Mouse (Mus musculus): ENCODE measurements around the gene Cpeb3. TPM values are rescaled to one million over a fixed set of nuclear protein-coding genes. Genes with fewer than 3 reads are reported as not detected.
A peak's percentile ranks its signal among the peaks of the same experiment; 100 is the strongest.
"Not testable (repeated sequence)": the region's sequence is repeated elsewhere in the genome, so short reads cannot be mapped to it uniquely, and the experiment has no call there.

Gene Cpeb3
- polyA plus RNA-seq, 1 experiment from 2014 or later = 10.1 TPM

- peaks cover 26% of the 10 kb centered on the region for H3K36me3 ChIP-seq (ENCODE audit: control insufficient read depth, insufficient read depth, low read length)
- H3K9me3 ChIP-seq (ENCODE audit: control insufficient read depth, low read length) = no peaks in the 10 kb centered on the region
- H3K4me1 ChIP-seq (ENCODE audit: control insufficient read depth, insufficient read depth, low read length) = peaks cover 17% of the 10 kb centered on the region
- H3K4me2 ChIP-seq (ENCODE audit: low read length) = no peak overlapping the region
- H3K27me3 ChIP-seq (ENCODE audit: control insufficient read depth, insufficient read depth, low read length) = no peaks in the 10 kb centered on the region
- WGBS = 98% methylated on average over 4 of the region's 4 CpGs
- no peak overlapping the region for H3K27ac ChIP-seq (replicated peaks; ENCODE audit: low read depth, low read length)
- no peak overlapping the region for H3K4me3 ChIP-seq (replicated peaks; ENCODE audit: low read depth, low read length)
- H3K9ac ChIP-seq (replicated peaks; ENCODE audit: low read length) = no peak overlapping the region
- no peak for DNase-seq
- no peak for ATAC-seq (ENCODE audit: low FRiP score, low TSS enrichment)
These were observed 2.1 kb upstream of the Cpeb3 start for GRCm38 (mm10) chr19:37210457-37210856.

GRCm38 (mm10) chr19:37209467-37210128 is 1.2 kb upstream of the Cpeb3 start:
- peaks cover 17% of the 10 kb centered on the region for H3K4me1 ChIP-seq (ENCODE audit: control insufficient read depth, insufficient read depth, low read length)
- peak; percentile 25 for DNase-seq
- H3K4me2 ChIP-seq (ENCODE audit: low read length) = peak overlapping the region; percentile 72
- ATAC-seq (ENCODE audit: low FRiP score, low TSS enrichment) = no peak
- no peak overlapping the region for H3K27ac ChIP-seq (replicated peaks; ENCODE audit: low read depth, low read length)
- peaks cover 26% of the 10 kb centered on the region for H3K36me3 ChIP-seq (ENCODE audit: control insufficient read depth, insufficient read depth, low read length)
- H3K27me3 ChIP-seq (ENCODE audit: control insufficient read depth, insufficient read depth, low read length) = no peaks in the 10 kb centered on the region
- no peak overlapping the region for H3K9ac ChIP-seq (replicated peaks; ENCODE audit: low read length)
- no peak overlapping the region; the same call in 1 of the 2 replicates for H3K4me3 ChIP-seq (replicated peaks; ENCODE audit: low read depth, low read length)
- 91% methylated on average over 8 of the region's 8 CpGs for WGBS
- H3K9me3 ChIP-seq (ENCODE audit: control insufficient read depth, low read length) = no peaks in the 10 kb centered on the region

- Histone ChIP-seq H3K27me3 (ENCODE audit: control insufficient read depth, insufficient read depth, low read length) (no peaks in the 10 kb centered on the region), H3K4me2 (ENCODE audit: low read length) (peak overlapping the region; percentile 72), H3K4me3 (replicated peaks; ENCODE audit: low read depth, low read length) (peak overlapping the region; percentile 98), H3K36me3 (ENCODE audit: control insufficient read depth, insufficient read depth, low read length) (peaks cover 26% of the 10 kb centered on the region), H3K9ac (replicated peaks; ENCODE audit: low read length) (peak overlapping the region; percentile 13; the same call in 1 of the 2 replicates), H3K27ac (replicated peaks; ENCODE audit: low read depth, low read length) (no peak overlapping the region), H3K9me3 (ENCODE audit: control insufficient read depth, low read length) (no peaks in the 10 kb centered on the region), H3K4me1 (ENCODE audit: control insufficient read depth, insufficient read depth, low read length) (peaks cover 17% of the 10 kb centered on the region)
- DNase-seq (no peak), ATAC-seq (ENCODE audit: low FRiP score, low TSS enrichment) (no peak)
- 81% methylated on average over 7 of the region's 7 CpGs for WGBS
These were observed 585 bp upstream of the Cpeb3 start for GRCm38 (mm10) chr19:37208986-37209385.

GRCm38 (mm10) chr19:37207303-37208175 is 862 bp downstream of the Cpeb3 start, which contains the start of gene March5:
March5 (plus strand) TSS chr19:37207543.
- H3K4me2 ChIP-seq (ENCODE audit: low read length) = peak within 1 kb of the TSS; percentile 72
- ATAC-seq (ENCODE audit: low FRiP score, low TSS enrichment) (peak; percentile 98), DNase-seq (peak; percentile 93)
- peaks cover 17% of the 10 kb centered on the region for H3K4me1 ChIP-seq (ENCODE audit: control insufficient read depth, insufficient read depth, low read length)
- peaks cover 21% of the 10 kb centered on the region for H3K36me3 ChIP-seq (ENCODE audit: control insufficient read depth, insufficient read depth, low read length)
- WGBS = 0% methylated on average over 89 of the region's 94 CpGs
- peak within 1 kb of the TSS; percentile 98 for H3K4me3 ChIP-seq (replicated peaks; ENCODE audit: low read depth, low read length)
- peak within 1 kb of the TSS; percentile 80 for H3K27ac ChIP-seq (replicated peaks; ENCODE audit: low read depth, low read length)
- H3K27me3 ChIP-seq (ENCODE audit: control insufficient read depth, insufficient read depth, low read length) = no peaks in the 10 kb centered on the region
- H3K9ac ChIP-seq (replicated peaks; ENCODE audit: low read length) = peak within 1 kb of the TSS; percentile 97
- no peaks in the 10 kb centered on the region for H3K9me3 ChIP-seq (ENCODE audit: control insufficient read depth, low read length)

- Histone ChIP-seq H3K4me1 (ENCODE audit: control insufficient read depth, insufficient read depth, low read length) (peaks cover 17% of the 10 kb centered on the region), H3K9me3 (ENCODE audit: control insufficient read depth, low read length) (no peaks in the 10 kb centered on the region), H3K9ac (replicated peaks; ENCODE audit: low read length) (peak overlapping the region; percentile 97), H3K4me2 (ENCODE audit: low read length) (peak overlapping the region; percentile 72), H3K27ac (replicated peaks; ENCODE audit: low read depth, low read length) (peak overlapping the region; percentile 80), H3K27me3 (ENCODE audit: control insufficient read depth, insufficient read depth, low read length) (no peaks in the 10 kb centered on the region), H3K4me3 (replicated peaks; ENCODE audit: low read depth, low read length) (peak overlapping the region; percentile 98), H3K36me3 (ENCODE audit: control insufficient read depth, insufficient read depth, low read length) (peaks cover 15% of the 10 kb centered on the region)
- ATAC-seq (ENCODE audit: low FRiP score, low TSS enrichment) (peak; percentile 77), DNase-seq (peak; percentile 65)
- WGBS = under 1% methylated on average over 47 of the region's 47 CpGs
These were observed 1.6 kb downstream of the Cpeb3 start for GRCm38 (mm10) chr19:37206641-37207302.

GRCm38 (mm10) chr19:37205155-37205554 is 3.2 kb downstream of the Cpeb3 start:
- not testable (repeated sequence) for H3K4me3 ChIP-seq (replicated peaks; ENCODE audit: low read depth, low read length); H3K27ac ChIP-seq (replicated peaks; ENCODE audit: low read depth, low read length); ATAC-seq (ENCODE audit: low FRiP score, low TSS enrichment); H3K9ac ChIP-seq (replicated peaks; ENCODE audit: low read length); H3K9me3 ChIP-seq (ENCODE audit: control insufficient read depth, low read length); H3K36me3 ChIP-seq (ENCODE audit: control insufficient read depth, insufficient read depth, low read length); DNase-seq; H3K4me2 ChIP-seq (ENCODE audit: low read length); H3K27me3 ChIP-seq (ENCODE audit: control insufficient read depth, insufficient read depth, low read length)
- H3K4me1 ChIP-seq (ENCODE audit: control insufficient read depth, insufficient read depth, low read length) = peaks cover 17% of the 10 kb centered on the region

GRCm38 (mm10) chr19:37203371-37203770 is 5.0 kb downstream of the Cpeb3 start:
- 89% methylated on average over 1 of the region's 1 CpGs for WGBS
- Histone ChIP-seq H3K36me3 (ENCODE audit: control insufficient read depth, insufficient read depth, low read length) (no peaks in the 10 kb centered on the region), H3K4me2 (ENCODE audit: low read length) (no peak overlapping the region), H3K4me3 (replicated peaks; ENCODE audit: low read depth, low read length) (no peak overlapping the region), H3K27ac (replicated peaks; ENCODE audit: low read depth, low read length) (no peak overlapping the region), H3K9ac (replicated peaks; ENCODE audit: low read length) (no peak overlapping the region), H3K4me1 (ENCODE audit: control insufficient read depth, insufficient read depth, low read length) (peaks cover 4% of the 10 kb centered on the region; the same call in 1 of the 2 replicates), H3K9me3 (ENCODE audit: control insufficient read depth, low read length) (no peaks in the 10 kb centered on the region), H3K27me3 (ENCODE audit: control insufficient read depth, insufficient read depth, low read length) (no peaks in the 10 kb centered on the region)
- ATAC-seq (ENCODE audit: low FRiP score, low TSS enrichment) = no peak
- no peak for DNase-seq

- Histone ChIP-seq H3K27me3 (ENCODE audit: control insufficient read depth, insufficient read depth, low read length) (no peaks in the 10 kb centered on the region), H3K4me2 (ENCODE audit: low read length) (no peak overlapping the region), H3K27ac (replicated peaks; ENCODE audit: low read depth, low read length) (no peak overlapping the region), H3K36me3 (ENCODE audit: control insufficient read depth, insufficient read depth, low read length) (no peaks in the 10 kb centered on the region), H3K4me3 (replicated peaks; ENCODE audit: low read depth, low read length) (no peak overlapping the region), H3K4me1 (ENCODE audit: control insufficient read depth, insufficient read depth, low read length) (no peaks in the 10 kb centered on the region), H3K9me3 (ENCODE audit: control insufficient read depth, low read length) (no peaks in the 10 kb centered on the region), H3K9ac (replicated peaks; ENCODE audit: low read length) (no peak overlapping the region)
- 90% methylated on average over 2 of the region's 2 CpGs for WGBS
- ATAC-seq (ENCODE audit: low FRiP score, low TSS enrichment) = no peak
- DNase-seq = no peak
These were observed 8.5 kb downstream of the Cpeb3 start for GRCm38 (mm10) chr19:37199889-37200288.

Data from midbrain, embryonic 14.5 days (tissue).